Mouse (Mus musculus) brain, embryonic 14.5 days (tissue): ENCODE results near the gene Xrra1.

Experiments used
- CTCF ChIP-seq: fragments of 200-500 bp; IDR thresholded peaks from 2 replicates; pipeline ENCODE4 v1.5.1; 2012; ENCODE audit warnings: inconsistent platforms, mild to moderate bottlenecking, moderate library complexity, borderline replicate concordance; ENCODE audit not compliant: insufficient read depth, insufficient read length; ENCODE audit errors: extremely low read depth
- POLR2A ChIP-seq: fragments of 200-500 bp; IDR thresholded peaks from 2 replicates; pipeline ENCODE4 v1.6.1; 2012; ENCODE audit warnings: mild to moderate bottlenecking, inconsistent platforms, borderline replicate concordance; ENCODE audit not compliant: poor library complexity, insufficient read depth, insufficient read length, severe bottlenecking; ENCODE audit errors: extremely low read depth

GRCm38 (mm10) chr7:99911038-99911437 lies 52.1 kb downstream of the Xrra1 start:
- TF ChIP-seq CTCF, result no peak
- no peak for TF ChIP-seq POLR2A
